Mouse (Mus musculus) forebrain, embryonic 15.5 days (tissue): ENCODE results near the gene Olfr877. TPM values are rescaled to one million over a fixed set of nuclear protein-coding genes. Genes with fewer than 3 reads are reported as not detected.

Source experiments
- ATAC-seq: fragments of 200-750 bp; cut with Nextera tagmentation; replicated peaks from 2 replicates; pipeline ENCODE4 v1.8.0; 2017; ENCODE audit warnings: mild to moderate bottlenecking, moderate TSS enrichment, moderate library complexity
- H3K27ac ChIP-seq: fragments of 300-500 bp; sonication (generic); replicated peaks from 2 replicates; pipeline ENCODE4 v1.5.1; 2015; ENCODE audit warnings: mild to moderate bottlenecking, inconsistent platforms
- H3K27me3 ChIP-seq: fragments of 300-500 bp; sonication (generic); 2 replicates; pipeline ENCODE4 v1.6.1; 2015; ENCODE audit warnings: inconsistent platforms
- H3K36me3 ChIP-seq: fragments of 300-500 bp; sonication (generic); 2 replicates; pipeline ENCODE4 v1.6.1; 2015; ENCODE audit warnings: mild to moderate bottlenecking, inconsistent platforms
- H3K4me1 ChIP-seq: fragments of 300-500 bp; sonication (generic); 2 replicates; pipeline ENCODE4 v1.6.1; 2015; ENCODE audit warnings: inconsistent platforms
- H3K4me2 ChIP-seq: fragments of 300-500 bp; sonication (generic); replicated peaks from 2 replicates; pipeline ENCODE4 v1.6.1; 2015; ENCODE audit warnings: mild to moderate bottlenecking, inconsistent platforms
- H3K4me3 ChIP-seq: fragments of 300-500 bp; sonication (generic); 2 replicates; pipeline ENCODE4 v1.5.1; 2015; ENCODE audit warnings: mild to moderate bottlenecking, inconsistent platforms
- H3K9ac ChIP-seq: fragments of 300-500 bp; sonication (generic); replicated peaks from 2 replicates; pipeline ENCODE4 v1.6.1; 2015; ENCODE audit warnings: mild to moderate bottlenecking, inconsistent platforms
- H3K9me3 ChIP-seq: fragments of 300-500 bp; sonication (generic); 2 replicates; pipeline ENCODE4 v1.6.1; 2016; ENCODE audit warnings: inconsistent platforms
- WGBS: fragments of 180-500 bp; shearing (Covaris S2); methylation state at CpG from one replicate; pipeline ENCODE4 v1.1.7; 2015; ENCODE audit warnings: mixed read lengths; 5-methylcytosine and 5-hydroxymethylcytosine counted together
- polyA plus RNA-seq: library from polyadenylated mRNA; unstranded; fragments of >200 nt; fragmentation: Nextera tagmentation; extraction: Ambion mirVana; gene quantifications from 2 replicates; pipeline ENCODE4 v1.2.1, GENCODE M21; 2015

Gene Olfr877
- not detected in 2 replicates for polyA plus RNA-seq

DNA sequence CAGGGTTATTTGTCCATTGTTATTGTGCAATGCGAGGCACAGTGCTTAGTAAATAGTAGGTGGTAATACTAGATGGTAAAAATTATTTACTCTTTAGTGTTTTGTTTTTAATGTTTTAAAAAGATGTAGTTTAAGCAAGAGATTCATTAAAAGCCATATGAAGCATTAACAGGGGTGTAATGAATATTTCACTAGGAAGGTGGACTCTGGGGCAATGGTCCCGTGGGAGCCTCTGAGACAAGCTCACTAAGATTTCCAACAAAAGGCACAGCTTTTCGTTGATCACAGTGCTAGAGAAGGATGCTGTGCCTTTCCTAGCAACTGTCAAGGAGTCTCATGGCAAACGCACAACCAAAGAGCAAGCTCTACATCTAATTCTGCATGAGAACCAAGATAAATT, at the start of gene Olfr877:
Gene Olfr877, plus strand, starts transcription at position 301 of the 400 bp plus-strand sequence.
- Histone ChIP-seq H3K4me3 (no peak within 1 kb of the TSS), H3K36me3 (no peaks in the 10 kb centered on the region), H3K4me2 (no peak within 1 kb of the TSS), H3K27ac (no peak within 1 kb of the TSS), H3K9ac (no peak within 1 kb of the TSS), H3K27me3 (no peaks in the 10 kb centered on the region), H3K4me1 (no peaks in the 10 kb centered on the region), H3K9me3 (no peaks in the 10 kb centered on the region)
- no peak for ATAC-seq
- WGBS = 75% methylated on average over 4 of the region's 4 CpGs

DNA sequence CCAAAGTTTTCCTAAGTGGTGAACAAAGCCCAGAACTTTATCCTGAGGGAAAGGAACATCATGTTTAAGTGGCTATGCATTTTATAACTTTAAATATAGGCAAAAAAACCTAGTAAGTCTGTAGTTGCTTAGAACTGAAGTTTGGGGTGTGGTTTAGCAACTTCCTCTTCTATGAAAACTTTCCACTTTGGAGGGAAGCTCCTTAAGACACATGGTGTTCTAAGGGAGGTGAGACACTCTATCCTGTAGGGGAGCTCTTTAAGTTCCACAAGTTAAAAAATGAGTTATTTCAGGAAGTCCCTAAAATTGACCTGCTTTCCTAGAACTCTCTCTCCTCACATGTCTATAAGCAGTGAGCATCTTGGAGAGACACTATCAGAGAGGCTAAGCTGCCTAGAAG, 46.8 kb upstream of the Olfr877 start:
- H3K4me1 ChIP-seq = no peaks in the 10 kb centered on the region
- no peak overlapping the region for H3K27ac ChIP-seq
- no peak overlapping the region for H3K9ac ChIP-seq
- H3K27me3 ChIP-seq = no peaks in the 10 kb centered on the region
- no peaks in the 10 kb centered on the region for H3K36me3 ChIP-seq
- H3K9me3 ChIP-seq = no peaks in the 10 kb centered on the region
- H3K4me2 ChIP-seq = no peak overlapping the region
- no peak for ATAC-seq
- H3K4me3 ChIP-seq = no peak overlapping the region

DNA sequence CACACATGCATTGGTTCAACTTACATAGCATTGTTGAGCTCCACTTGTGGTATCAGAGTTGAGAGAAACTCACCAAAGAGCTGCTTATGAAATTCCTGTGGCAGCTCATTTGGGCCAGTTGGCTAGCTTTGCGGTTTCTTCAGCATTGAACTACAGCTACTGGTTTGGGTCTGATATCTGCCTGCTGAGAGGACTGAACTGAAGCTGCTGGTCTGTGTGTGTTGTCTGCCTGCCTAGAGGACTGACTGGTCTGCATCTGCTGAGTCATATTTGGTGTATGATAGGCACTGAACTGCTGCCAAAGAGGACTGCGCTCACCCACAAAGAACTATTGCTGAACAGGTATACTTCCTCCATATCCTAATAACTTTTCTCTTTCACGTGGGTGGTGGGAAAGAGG, 45.6 kb upstream of the Olfr877 start:
- no peaks in the 10 kb centered on the region for H3K4me1 ChIP-seq
- H3K9ac ChIP-seq = no peak overlapping the region
- no peaks in the 10 kb centered on the region for H3K9me3 ChIP-seq
- ATAC-seq = no peak
- no peaks in the 10 kb centered on the region for H3K27me3 ChIP-seq
- H3K27ac ChIP-seq = no peak overlapping the region
- 92% methylated on average over 3 of the region's 3 CpGs for WGBS
- H3K4me2 ChIP-seq = no peak overlapping the region
- no peaks in the 10 kb centered on the region for H3K36me3 ChIP-seq
- no peak overlapping the region for H3K4me3 ChIP-seq

DNA sequence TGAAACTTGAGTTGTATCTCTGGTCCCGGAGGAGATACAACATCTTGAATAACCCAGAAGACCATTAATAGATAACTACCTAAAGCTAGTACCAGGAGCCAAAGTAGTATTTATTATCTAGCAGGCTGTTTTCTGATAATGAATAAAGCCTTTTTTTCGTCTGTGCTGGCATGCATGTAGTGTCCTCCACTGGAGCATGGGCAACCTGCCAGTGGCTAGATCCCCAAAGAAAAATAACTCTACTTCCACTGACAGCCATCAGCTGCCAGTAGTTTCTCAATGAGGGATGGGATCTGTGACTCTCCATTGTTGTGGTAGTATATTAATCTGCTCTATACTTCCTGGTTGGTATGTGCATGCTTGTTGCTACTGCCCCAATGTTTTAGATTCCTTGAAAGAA, 45.1 kb upstream of the Olfr877 start:
- H3K4me1 ChIP-seq = no peaks in the 10 kb centered on the region
- no peak for ATAC-seq
- WGBS = 64% methylated on average over 2 of the region's 2 CpGs

DNA sequence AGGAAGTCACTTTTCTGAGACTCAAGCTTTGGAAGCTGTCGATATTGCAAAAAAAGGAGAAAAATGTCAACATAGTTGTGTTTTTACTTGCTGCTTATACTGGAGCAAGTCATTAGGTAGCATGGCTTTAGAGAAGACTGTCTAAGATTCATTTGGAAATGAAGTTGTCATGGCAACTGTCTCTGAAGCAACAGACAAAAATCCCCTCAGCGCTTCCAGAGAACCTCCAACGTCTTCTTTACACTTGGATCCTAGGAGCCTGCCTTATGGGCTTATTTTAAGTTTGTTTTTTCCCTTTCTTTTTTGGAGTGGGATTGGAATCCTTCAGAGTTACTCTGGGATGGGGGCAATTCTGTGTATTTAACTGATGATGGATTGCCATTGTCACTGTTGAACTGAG, 39.4 kb upstream of the Olfr877 start:
- Histone ChIP-seq H3K36me3 (no peaks in the 10 kb centered on the region), H3K9ac (no peak overlapping the region), H3K4me1 (0 out of 2 replicates have a peak, but pooled peaks cover 3% of the 10 kb centered on the region), H3K4me3 (no peak overlapping the region), H3K9me3 (no peaks in the 10 kb centered on the region), H3K4me2 (no peak overlapping the region), H3K27ac (no peak overlapping the region), H3K27me3 (no peaks in the 10 kb centered on the region)
- peak; percentile 29; the same call in 1 of the 2 replicates for ATAC-seq
- WGBS = 51% methylated on average over 3 of the region's 3 CpGs

More for the DNA sequence above, 45.1 kb upstream of the Olfr877 start:
- H3K27ac ChIP-seq = no peak overlapping the region
- H3K9ac ChIP-seq = no peak overlapping the region
- H3K9me3 ChIP-seq = no peaks in the 10 kb centered on the region
- H3K36me3 ChIP-seq = no peaks in the 10 kb centered on the region
- no peak overlapping the region for H3K4me3 ChIP-seq
- no peak overlapping the region for H3K4me2 ChIP-seq
- no peaks in the 10 kb centered on the region for H3K27me3 ChIP-seq

DNA sequence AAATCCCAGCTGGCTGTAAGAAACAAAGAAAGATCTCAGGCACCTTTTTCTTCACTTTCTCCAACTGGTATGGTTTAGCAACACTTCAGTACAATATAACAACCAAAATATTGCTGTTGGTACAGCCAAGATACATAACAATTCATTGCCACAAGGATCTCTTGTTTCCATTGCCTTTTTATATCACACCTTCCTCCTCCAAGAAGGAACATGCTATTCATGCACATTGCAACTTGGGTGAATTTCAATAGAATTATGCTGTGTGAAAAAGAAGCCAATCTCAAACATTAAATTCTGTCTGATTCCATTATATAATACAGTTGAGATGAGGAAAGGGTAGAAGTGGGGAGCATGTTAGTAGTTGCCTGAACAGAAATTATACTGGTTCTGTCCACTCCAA, 24.2 kb upstream of the Olfr877 start:
- H3K9ac ChIP-seq = no peak overlapping the region
- no peaks in the 10 kb centered on the region for H3K27me3 ChIP-seq
- no peak overlapping the region for H3K4me3 ChIP-seq
- ATAC-seq = no peak
- H3K4me1 ChIP-seq = no peaks in the 10 kb centered on the region
- H3K36me3 ChIP-seq = no peaks in the 10 kb centered on the region
- no peak overlapping the region for H3K4me2 ChIP-seq
- H3K27ac ChIP-seq = no peak overlapping the region
- no peaks in the 10 kb centered on the region for H3K9me3 ChIP-seq

DNA sequence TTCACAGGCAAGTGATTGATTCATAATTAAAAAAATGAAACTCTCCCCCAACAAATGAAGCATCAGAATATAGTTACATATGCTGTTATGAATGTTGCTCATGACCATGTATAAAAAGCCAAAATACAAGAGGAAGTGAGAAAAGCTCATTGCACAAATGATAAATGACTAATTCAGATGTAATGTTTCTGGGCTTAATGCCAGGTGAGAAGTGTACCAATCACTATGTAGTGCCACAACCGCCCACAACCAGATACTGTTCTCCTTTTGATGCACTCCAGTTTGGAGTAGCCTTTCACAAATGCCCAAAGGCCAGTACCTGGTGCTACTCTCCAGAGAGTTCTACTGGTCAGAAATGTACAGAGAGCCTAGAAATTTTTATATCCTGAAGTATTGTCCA, 20.7 kb upstream of the Olfr877 start:
- Histone ChIP-seq H3K4me2 (no peak overlapping the region), H3K4me3 (no peak overlapping the region), H3K27me3 (no peaks in the 10 kb centered on the region), H3K9me3 (no peaks in the 10 kb centered on the region), H3K27ac (no peak overlapping the region), H3K4me1 (no peaks in the 10 kb centered on the region), H3K9ac (no peak overlapping the region), H3K36me3 (no peaks in the 10 kb centered on the region)
- 94% methylated on average over 1 of the region's 1 CpGs for WGBS
- ATAC-seq = no peak

DNA sequence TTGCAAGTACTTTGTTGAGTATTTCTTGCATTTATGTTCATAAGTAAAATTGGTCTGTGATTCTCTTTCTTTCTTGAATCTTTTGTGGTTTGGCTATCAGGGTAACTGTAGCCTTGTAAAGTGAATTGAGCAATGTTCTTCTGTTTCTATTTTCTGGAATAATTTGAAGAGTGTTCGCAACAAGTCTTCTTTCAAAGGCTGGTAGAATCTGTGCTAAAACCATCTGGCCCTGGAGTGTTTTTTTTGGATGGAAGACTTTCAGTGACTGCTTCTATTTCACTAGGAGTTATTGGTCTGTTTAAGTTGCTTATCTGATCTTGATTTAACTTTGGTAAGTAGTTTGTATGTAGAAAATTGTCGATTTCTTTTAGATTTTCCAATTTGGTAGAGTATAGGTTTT, 4.8 kb upstream of the Olfr877 start:
- 89% methylated on average over 2 of the region's 2 CpGs for WGBS
- H3K4me1 ChIP-seq = no peaks in the 10 kb centered on the region
- no peaks in the 10 kb centered on the region for H3K9me3 ChIP-seq
- ATAC-seq = no peak
- no peak overlapping the region for H3K9ac ChIP-seq
- H3K27ac ChIP-seq = no peak overlapping the region
- H3K36me3 ChIP-seq = no peaks in the 10 kb centered on the region
- no peak overlapping the region for H3K4me2 ChIP-seq
- H3K27me3 ChIP-seq = no peaks in the 10 kb centered on the region
- H3K4me3 ChIP-seq = no peak overlapping the region

DNA sequence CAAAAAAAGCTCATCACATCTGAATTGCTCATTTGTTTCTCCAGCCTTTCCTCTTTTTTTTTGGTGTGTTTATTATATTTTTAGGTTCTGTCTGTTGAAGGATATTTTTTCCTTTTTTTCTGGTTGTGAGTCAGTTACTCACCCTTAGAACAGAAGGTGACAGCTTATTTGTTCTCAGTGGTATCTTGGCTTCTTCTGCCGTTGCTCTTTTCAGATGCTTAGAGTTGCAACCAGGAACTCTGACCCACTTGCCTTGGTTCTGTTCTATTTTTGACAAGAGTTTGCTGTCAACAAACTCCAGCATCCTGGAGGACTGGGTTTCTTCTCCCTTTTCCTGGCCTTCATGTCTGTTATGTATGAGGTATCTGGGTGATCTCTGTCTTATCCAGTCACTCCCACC, 9.3 kb downstream of the Olfr877 start:
- 76% methylated on average over 1 of the region's 1 CpGs for WGBS

DNA sequence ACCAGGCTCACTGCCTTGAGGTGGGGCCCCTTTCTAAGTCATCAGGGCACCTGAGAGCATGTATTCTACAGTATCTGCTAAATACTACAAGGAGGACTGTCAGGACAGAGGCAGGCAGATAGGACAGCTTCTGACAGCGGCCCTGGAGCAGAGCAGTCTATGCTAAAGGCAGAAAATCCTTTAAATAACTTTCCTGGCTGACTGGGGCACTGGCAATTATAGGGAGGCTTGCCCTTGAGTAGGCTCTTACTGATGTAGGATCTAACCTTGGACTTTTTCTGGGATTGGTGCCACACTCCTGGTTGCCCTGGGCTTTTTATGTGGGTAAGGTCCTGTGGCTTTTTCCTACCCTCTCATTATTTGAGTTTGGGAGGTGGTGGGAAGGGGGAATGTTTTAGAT, 16.2 kb downstream of the Olfr877 start:
- WGBS = 68% methylated on average over 1 of the region's 1 CpGs
- no peak for ATAC-seq
- no peaks in the 10 kb centered on the region for H3K27me3 ChIP-seq
- H3K4me1 ChIP-seq = no peaks in the 10 kb centered on the region
- H3K27ac ChIP-seq = no peak overlapping the region
- no peaks in the 10 kb centered on the region for H3K36me3 ChIP-seq
- H3K9me3 ChIP-seq = no peaks in the 10 kb centered on the region
- no peak overlapping the region for H3K4me2 ChIP-seq
- no peak overlapping the region for H3K4me3 ChIP-seq
- H3K9ac ChIP-seq = no peak overlapping the region

More for the DNA sequence above, 9.3 kb downstream of the Olfr877 start:
- no peak overlapping the region for H3K4me2 ChIP-seq
- H3K27ac ChIP-seq = no peak overlapping the region
- H3K9ac ChIP-seq = no peak overlapping the region
- H3K27me3 ChIP-seq = no peaks in the 10 kb centered on the region
- no peaks in the 10 kb centered on the region for H3K9me3 ChIP-seq
- H3K4me1 ChIP-seq = no peaks in the 10 kb centered on the region
- no peaks in the 10 kb centered on the region for H3K36me3 ChIP-seq
- no peak for ATAC-seq
- no peak overlapping the region for H3K4me3 ChIP-seq

DNA sequence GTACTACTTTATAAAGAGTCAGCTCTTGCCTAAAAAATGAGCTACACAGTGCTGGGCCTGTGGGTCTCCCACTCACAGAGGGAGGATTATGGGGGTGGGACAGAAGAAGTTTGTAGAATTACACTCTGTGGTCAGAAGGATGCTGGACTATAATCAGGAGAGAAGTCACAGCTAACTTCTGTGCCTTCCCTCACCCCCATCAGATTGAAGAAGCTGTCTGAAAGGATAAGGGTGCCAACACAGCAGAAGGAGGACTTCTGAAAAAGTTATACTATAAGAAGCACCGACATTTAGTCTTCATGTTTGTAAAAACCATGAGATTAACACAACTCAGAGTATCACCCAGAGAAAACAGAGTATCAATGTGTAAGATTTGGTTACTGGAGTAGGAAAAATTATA, 17.0 kb downstream of the Olfr877 start:
- Histone ChIP-seq H3K4me2 (no peak overlapping the region), H3K27me3 (no peaks in the 10 kb centered on the region), H3K4me1 (no peaks in the 10 kb centered on the region), H3K9ac (no peak overlapping the region), H3K9me3 (no peaks in the 10 kb centered on the region), H3K4me3 (no peak overlapping the region), H3K27ac (no peak overlapping the region), H3K36me3 (no peaks in the 10 kb centered on the region)
- no peak for ATAC-seq
- WGBS = 82% methylated on average over 1 of the region's 1 CpGs

DNA sequence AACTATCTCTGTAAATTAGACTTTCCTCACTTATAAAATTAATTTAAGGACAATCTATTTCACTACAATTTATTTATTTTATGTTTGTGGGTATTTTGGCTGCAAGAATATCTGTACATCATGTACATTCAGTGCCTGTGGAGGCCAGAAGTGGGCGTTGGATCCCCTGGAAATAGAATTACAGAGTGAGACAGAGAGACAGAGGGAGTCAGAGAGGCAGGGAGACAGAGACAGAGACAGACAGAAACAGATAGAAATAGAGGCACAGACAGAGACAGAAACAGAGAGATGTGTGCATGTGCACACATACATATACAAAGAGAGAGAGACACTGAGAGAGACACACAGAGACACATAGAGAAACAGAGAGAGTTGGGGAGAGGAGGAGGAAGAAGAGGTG, 17.5 kb downstream of the Olfr877 start:
- no peak for ATAC-seq
- Histone ChIP-seq H3K4me3 (no peak overlapping the region), H3K9me3 (no peaks in the 10 kb centered on the region), H3K36me3 (no peaks in the 10 kb centered on the region), H3K27ac (no peak overlapping the region), H3K4me1 (no peaks in the 10 kb centered on the region), H3K27me3 (no peaks in the 10 kb centered on the region), H3K9ac (no peak overlapping the region), H3K4me2 (no peak overlapping the region)
- WGBS = 68% methylated on average over 1 of the region's 1 CpGs

DNA sequence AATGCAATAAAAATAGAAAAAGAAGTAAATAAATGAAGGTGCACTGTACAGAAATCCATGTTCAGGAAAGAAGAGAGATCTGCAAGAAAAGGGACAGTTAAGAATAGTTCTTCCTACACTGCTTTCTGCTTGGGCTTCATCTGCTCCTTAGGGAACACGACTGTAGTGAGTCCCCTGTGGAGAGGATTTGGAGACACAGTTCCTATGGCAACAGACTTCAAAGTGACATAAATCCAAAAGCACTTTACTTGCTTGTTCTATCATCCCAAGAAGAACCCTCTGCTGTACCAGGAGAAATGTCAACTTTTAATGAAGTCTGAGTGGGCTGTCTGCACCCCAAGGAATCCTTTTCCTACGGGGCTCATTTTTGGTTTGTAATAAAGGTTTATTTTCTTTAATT, 36.9 kb downstream of the Olfr877 start:
- no peaks in the 10 kb centered on the region for H3K9me3 ChIP-seq
- no peaks in the 10 kb centered on the region for H3K4me1 ChIP-seq
- ATAC-seq = 0 out of 2 replicates have a peak, but pooled peaks have one; percentile 51
- no peaks in the 10 kb centered on the region for H3K36me3 ChIP-seq
- WGBS = 17% methylated on average over 2 of the region's 2 CpGs
- H3K27me3 ChIP-seq = no peaks in the 10 kb centered on the region
- no peak overlapping the region for H3K4me3 ChIP-seq
- H3K9ac ChIP-seq = no peak overlapping the region
- no peak overlapping the region for H3K27ac ChIP-seq
- no peak overlapping the region for H3K4me2 ChIP-seq
